Mouse (Mus musculus) liver (tissue): ENCODE results near the gene Srgap3.

Experiments used
- DNase-seq: peaks from one replicate; pipeline ENCODE4 v3.0.0-alpha.2; 2020; ENCODE audit warnings: mixed read lengths

Srgap3 gene

DNA sequence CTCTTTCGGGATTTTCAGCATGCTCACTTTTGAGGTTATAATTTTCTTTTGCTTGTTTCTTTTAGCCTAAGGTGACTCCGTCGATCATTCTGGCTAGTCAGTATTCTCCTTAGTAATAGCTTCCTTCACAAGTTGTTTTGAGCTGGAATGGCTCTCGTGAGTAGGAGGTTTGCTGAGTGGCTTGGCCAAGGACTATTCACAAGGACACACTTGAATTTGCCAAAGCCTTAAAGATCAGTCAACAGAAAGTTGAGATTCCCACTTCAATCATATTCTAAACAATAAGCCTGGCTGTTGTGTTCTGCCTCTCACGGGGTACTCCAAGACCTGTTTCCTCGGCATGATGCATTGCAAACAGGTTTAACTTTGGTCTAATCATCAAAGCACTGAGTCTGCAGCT is 91.9 kb downstream of the Srgap3 start:
- DNase-seq: no peak

DNA sequence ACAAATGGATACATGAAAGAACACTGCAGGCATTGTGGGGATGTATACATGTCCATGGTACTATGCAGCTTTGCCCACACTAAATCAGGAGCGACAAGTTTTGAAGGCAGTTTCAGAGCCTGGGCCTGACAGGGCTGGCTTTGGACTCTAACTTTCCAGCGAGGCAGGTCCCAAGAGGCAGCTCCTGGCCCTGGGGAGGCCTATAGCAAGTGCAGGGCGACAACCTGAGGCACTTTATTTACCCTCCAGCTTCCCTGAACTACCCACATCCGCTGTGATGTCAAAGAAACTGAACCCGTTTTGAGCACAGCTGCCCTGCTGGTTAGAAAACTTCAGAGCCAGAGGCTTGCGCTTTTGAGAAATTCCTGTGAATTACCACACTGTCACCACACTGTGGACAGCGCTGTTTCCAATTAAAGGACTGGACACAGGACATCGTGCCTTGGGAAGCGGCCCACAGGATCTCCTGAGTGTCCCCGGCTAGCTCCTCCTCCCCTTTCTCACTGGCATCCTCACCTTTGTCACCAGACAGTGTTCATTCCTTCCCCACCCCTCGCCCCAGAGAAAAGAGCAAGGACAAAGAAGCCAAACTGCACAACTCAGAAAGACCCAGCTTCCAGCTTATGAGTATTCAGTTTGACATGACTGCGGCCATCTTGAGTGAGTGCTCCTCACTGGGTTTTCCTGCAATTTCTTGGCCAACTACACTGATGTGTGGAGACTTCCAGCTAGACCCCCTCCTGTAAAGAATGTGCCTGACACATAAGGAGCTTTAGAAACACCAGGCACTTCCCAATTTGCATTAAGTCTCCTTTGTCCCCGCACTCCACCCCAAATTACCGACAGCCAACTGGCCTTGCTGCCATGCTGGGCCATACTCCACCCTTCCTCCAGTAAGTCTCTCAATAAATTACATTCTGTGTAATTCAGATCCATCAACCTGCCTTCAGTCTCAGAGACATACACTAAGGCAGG is 94.5 kb downstream of the Srgap3 start:
- no peak for DNase-seq

DNA sequence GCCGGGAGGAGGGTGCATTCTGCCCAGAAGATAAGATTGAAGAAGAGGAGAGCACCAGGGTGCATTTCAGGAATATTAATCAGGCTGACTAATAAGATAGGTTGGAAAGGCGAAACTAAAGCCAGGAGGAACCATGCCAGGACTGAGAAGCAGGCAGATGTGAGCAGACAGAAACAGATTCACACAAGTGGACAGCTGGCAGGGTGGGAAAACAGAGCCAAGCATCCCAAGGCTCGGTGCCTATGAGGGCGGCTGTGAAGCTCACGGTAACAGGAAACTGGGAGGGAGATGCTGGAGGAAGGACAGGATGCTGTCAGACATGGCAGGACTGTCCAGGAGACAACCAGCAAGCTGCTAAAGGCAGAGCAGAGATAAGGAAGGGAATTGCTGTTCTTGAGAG is 96.3 kb downstream of the Srgap3 start:
- DNase-seq: no peak

DNA sequence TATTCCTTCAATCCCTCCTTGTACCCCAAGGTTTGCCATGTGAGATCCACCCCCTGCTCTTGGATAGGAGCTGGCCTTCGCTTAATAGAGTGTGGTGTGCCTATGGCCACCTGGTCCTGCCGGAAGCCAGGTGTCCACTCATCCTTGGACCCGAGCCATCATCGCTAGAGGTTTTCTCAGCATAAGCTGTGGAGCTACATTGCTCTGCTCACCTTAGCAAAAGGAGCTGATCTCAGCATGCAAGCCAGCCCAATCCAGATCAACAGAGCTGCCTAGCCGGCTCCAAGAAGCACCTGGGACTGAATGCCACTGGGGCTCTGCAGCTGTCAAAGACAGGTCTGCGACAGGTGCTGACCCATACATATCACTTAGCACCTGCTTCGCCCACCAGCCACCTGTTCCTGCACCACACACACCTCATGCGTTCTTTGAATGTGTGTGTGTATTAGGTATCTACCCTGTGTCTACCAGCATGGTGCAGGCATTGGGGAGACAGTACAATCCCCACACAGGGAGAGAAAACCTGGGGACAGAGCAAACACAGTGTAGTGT is 98.4 kb downstream of the Srgap3 start:
- no peak for DNase-seq

DNA sequence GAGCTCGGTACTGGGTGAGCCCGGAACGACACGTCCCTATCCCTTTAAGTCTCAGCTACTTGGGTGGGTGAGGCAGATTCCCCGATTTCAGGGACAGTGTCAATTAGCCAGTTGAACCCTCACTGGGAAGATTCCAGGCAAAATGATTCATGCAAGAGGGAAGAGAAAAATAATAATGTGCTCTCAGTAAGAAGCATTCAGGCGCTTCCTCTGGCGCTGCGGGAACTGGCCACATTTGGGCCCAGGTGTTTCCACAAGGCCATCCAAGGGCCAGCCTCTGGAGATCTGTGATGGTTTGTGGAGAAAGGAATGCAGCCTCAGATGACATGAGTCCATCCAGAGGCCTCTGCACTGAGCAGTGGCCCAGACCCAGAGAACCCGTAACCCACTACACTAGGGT is 100.2 kb downstream of the Srgap3 start:
- no peak for DNase-seq

DNA sequence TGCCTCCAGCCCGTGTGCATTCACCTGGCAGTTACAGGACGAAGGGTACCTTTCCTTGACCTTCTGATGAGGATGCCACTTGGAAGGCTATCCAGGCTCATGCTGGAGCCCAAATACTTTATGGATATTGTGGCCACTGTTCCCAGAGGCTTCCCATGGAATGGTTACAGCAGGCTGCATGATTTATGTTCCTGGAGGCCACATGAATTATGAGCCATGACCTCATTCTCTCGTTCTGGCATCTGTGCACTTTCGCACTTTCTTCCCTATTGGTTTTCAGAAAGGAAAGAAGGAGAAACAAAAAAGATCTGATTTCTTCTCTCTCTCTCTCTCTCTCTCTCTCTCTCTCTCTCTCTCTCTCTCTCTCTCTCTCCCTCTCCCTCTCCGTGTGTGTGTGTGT is 104.6 kb downstream of the Srgap3 start:
- no peak for DNase-seq

DNA sequence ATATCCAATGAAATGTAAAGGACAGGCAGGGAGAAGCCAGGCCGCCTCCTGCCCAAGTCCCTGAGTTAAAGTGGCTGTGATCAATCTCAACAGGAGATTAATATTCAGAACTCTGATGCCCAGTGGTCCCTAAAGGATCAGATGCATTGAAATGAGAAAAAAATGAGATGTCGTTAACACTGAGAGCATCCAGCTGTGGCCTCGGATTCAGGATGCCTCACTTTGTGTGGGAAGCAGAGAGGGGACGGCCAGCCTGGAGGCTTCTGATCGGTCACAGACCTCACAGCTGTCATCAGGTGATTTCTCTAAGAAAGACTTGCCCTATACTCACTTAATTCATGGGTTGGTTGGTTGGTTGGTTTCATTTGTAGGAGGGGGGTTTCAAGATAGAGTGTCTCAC is 106.7 kb downstream of the Srgap3 start:
- DNase-seq: no peak

DNA sequence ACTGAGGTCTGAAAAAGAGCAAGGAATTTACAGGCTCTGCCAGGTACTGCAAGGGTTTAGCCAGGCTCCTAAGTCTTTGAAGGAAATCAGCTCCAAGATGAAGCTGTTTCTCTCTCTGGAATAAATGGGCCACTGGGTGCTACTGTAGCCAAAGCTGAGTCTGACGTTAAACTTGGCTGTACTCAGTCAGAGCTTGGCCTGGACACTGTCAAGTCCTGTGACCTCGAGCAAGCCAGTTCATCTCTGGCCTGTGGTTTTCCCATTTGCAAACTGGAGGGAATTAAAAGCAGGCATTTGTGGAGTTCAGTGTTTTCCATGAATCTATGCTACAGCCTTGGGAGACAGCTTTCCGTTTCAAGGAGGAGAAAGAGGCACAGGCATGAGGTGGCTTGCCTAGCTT is 107.7 kb downstream of the Srgap3 start:
- DNase-seq: no peak

DNA sequence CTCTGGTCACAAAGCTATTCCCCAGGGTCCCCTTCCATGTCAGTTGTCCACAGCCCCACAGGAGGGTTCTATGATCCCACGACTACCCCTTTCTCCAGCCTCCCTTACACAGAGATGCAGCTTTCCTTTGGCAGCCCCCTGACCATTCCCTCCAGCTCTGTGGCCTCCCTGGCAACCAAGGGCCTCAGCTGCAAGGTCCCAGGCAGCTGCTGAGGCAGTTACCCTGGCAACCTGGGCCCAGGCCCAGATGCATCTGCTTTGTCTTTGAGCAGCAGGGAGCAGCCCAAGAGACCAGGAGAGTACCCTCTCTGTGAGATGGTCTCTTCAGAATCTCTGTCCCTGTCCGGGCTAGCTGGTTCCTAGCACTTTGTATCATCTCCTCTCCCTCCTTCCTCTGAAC is 108.2 kb downstream of the Srgap3 start:
- DNase-seq: no peak

DNA sequence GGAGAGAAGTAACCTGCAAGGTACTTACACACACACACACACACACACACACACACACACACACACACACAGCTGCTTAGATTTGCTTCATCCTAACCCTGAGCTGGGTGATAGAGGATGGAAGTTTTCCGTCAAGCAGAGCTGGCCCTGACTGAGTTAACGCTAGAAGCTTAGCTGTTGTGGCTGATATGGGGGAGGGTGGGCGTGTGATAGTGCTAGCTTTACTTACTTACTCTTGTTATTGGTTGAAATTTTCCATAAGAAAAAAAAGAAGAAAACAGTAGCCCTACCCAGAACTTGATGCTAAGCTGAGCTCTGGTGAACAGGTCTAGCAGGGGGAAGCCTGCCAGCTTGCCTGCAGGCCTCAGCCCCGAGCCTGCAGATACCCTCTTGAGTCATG is 110.4 kb downstream of the Srgap3 start:
- no peak for DNase-seq

DNA sequence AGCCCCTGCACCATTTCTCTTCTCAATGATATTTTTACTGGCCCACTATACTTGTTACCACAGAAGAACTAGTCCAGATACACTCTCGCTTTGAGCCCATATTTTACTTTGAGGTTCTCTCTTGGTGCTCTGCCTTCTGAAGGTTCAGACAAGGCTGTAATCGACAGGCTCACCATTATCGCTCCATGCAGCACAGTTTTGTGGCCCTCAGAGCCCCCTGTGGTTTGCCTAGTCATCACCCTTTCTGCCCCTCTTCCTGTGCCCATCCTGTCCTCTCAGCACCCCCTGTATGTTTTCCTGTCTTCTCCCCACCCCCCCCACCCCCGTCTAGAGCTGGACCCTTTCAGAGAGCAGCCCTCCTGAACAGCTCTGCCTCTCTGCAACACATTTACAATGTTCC is 111.7 kb downstream of the Srgap3 start:
- peak; percentile 27 for DNase-seq

DNA sequence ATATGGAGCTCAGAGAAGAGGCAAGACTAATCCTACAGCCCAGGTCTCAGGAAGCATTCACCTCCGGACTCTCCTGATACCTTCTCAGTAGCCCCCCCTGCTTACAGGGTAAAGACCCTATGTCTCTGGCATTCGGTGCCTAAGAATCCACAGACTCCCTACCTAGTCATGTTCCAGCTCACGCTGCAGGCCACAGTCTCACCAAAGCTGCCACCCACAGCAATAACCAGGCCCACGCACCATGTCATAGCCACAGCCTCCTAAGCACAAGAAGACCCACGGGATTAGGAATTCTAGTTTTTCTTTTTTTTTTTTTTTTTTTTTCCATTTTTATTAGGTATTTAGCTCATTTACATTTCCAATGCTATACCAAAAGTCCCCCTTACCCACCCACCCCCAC is 112.6 kb downstream of the Srgap3 start:
- no peak for DNase-seq

DNA sequence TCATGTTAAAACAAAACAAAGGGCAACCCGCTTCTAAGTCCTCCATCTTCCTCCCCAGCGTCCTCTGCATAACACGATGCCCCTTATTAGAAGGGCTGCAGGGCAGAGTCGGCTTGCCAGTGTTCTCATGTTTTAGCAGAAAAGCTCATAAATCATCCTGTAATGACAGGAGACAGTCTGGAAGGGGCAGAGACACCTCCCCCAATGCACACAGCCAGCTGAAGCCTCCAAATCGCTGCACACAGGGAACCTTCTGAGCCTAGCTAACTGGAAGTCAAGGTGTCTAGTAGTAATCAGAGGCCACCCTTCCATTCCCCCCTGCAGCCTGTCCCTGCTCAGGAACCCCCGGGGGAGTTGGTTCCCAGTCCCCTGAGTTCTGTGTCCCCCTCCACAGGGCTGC is 113.3 kb downstream of the Srgap3 start:
- no peak for DNase-seq

DNA sequence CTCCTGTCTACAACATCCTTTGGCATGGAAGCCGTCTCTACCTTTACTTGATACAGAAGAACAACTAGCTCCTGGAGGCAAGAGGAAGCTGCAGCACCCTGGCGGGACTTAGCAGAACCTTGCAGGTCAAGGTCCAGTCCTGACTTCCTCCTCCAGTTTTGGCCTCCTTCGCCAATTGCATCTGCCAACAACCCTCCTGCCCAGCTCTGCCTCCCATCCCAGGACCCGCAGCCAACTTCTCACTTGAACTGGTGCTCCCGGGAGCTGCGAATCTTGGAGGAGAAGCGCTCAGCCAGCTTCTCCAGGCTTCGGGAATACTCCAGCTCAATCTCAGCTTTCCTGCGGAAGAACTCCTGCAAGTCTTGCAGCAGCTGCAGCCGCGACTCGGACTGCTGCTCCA is 117.9 kb downstream of the Srgap3 start:
- DNase-seq: no peak

DNA sequence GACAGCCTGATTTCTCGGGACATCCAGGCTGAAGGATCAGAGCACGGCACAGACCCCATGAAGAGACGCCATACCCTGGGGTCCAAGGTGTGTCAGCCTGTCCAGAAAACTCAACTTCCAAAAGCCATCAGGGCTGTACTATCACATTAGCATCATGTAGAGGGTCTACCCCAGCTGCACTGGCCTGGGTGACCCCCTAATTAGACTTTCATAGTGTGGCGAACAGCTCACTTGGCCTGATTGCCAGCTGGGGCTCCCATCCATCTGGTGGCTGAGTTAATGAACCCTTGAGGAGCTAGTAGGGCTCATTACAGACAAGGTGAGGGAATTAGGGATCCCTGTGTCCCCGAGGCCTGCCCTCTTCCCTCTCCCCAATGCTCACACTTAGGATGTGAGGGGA is 118.6 kb downstream of the Srgap3 start:
- DNase-seq: no peak

DNA sequence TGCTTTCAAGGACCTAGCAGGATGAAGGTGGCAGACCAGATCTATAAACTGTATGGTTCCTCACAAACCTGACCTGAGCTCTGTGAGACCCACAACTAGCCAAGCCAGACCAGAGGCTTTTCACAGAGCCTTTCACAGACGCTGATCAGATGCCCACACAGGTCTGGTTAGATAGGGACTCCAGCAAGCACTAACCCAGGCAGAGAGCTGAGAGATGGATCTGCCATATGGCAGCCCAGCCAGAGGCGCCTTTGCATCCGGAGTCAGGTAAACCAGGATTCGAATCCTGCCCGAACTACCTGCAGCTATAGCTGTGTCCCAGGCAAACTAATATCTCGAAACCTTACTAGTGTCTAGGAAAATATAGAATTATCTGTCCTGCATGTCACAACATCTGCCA is 121.4 kb downstream of the Srgap3 start:
- DNase-seq: no peak

DNA sequence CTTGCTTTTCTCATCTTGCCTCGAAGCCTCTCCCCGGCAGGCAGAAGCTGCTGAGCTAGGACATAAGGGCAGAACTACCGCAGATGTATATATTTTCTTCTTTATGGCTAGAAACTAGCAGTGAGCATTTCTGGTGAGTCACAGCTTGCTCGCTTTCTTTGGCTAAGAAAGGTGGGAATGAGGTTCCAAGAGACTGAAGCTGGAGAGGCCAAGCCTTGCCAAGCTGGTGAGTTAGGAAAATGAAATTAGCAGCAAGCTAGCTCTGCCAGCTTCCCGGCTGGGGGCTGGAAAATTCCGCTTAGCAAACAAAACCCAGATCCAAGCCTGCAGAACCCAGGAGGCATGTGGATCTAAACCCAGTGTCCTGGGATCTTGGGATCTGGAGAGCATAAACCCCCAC is 124.0 kb downstream of the Srgap3 start:
- no peak for DNase-seq

DNA sequence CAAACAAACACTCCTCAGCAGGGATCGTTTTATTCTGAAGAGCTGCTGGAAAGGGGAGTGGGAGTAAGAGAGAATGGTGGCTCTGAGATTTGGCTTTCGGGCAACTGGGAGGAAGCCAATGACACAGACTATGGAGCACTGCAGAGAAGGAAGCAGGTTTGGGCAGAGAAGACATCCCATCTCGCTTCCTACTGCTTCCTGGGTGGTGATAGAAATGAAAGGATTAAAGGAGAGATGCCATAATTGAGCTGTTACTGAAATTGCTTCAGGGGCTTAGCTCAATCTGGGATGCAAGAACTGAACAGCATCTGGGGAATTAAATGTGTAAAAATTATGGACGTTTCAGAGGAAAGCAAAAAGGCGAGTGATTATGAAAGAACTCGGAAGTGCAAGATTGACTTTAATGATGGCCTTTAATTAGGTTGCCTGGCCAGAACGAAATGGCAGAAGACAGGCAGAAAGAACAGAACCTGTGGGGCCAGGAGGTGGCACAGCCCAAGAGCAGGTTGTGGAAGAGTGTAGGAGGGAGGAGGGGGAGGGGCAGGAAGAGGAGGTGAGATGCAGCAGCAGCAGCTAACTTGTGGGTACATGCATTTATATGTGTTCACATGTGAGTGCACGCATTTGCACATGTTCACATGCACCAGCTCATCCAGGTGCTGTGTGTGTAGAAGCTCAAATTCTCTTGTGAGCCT is 126.6 kb downstream of the Srgap3 start:
- DNase-seq: no peak

DNA sequence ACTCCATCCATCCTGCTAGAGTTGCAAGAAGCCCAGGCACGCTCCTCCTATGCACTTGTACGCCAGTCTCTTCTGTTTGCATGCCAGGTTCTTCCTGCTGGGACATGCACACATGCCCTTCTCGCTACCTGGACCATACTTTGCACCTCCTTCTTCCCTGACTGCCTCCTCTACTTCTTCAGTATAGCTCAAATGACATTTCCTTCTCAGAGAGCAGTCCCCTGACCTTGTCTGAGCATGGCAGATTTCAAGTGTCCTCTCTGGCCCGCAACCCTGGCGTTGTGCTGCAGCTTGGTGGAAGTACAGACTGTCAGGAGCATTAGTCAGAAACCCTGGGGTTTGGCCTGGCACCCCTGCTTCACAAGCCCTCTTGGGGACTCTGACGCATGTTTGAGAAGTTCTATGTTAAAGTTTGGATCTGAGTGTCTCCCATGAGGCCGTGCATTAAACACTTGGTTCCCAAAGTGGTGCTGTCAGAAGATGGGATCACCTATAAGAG is 128.6 kb downstream of the Srgap3 start:
- no peak for DNase-seq

DNA sequence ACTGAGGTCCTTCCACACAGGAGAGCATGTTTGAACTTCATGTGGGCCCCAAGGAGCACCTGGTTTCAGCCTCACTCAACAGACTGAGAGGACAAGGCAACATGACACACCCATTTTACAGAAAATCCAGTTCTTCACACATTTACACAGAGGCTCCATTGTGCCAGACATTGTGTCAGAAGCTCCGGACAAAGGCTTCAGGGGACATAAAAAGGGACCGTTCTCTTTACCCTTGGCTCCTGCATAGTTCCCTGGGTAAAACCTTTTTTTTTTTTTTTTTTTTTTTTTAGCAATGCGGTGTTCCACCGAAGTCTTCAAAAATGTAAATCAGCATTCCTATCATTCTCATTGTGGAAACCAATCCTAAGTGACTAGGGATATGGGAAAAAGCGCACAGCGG is 131.5 kb downstream of the Srgap3 start:
- DNase-seq: no peak

DNA sequence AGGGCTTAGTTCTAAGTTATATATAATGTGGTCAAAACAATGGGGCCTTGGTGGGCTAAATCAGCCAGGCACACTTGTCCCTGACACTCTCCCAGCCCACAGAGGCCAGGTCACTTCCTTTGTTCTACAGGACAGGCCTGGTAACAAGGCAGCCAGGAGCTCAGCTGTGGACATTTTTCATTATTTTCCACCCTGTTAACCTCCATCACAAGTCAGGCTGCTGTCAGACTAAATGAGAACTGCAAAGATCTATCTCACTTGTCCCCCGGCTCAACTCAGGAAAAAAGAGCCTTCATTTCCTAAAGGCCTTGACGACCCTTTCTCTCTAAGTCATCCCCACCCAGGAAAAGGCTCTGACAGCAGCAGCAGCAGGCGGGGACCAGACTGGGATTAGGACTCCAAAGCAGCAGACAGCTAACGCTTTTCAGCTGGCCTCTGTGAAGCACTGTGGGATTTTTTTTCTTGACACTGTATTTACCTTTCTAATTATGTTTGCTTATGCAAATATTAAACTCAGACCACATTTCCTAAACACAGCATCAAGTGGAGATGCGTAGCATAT is 132.5 kb downstream of the Srgap3 start:
- DNase-seq: no peak

DNA sequence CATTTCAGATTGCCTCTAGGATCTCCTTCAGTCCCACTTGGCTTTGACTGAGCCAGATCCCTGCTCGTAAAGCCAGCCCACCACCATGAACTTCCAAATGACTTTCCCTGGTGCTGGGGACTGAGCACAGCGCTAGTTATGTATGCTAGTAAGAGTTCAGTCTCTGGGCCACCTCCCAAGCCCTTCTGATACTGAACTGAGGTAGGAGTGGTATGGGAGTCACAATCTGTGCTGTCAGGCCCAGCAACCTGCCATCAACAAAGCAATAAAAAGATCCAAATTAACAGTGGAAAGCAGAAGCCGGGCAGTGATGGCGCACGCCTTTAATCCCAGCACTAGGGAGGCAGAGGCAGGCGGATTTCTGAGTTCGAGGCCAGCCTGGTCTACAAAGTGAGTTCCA is 134.2 kb downstream of the Srgap3 start:
- DNase-seq: no peak

DNA sequence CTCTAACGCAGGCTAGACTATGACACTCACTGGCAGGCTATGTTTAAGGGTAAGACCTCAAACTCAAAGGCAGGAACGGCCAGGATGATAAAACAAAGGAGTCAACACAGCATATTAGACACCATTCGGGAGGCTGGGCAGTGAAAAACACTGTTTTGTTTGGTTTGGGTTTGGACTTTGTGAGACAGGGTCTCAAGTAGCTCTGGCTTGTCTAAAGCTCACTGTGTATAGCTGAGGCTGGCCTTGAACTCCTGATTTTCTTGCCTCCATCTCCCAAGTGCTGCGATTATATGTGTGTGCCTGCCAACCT is 136.6 kb downstream of the Srgap3 start:
- no peak for DNase-seq
